Mouse (Mus musculus) forebrain, embryonic 16.5 days (tissue): ENCODE measurements around the gene Selenos. TPM values are rescaled to one million over a fixed set of nuclear protein-coding genes. Genes with fewer than 3 reads are reported as not detected.
A peak's percentile ranks its signal among the peaks of the same experiment; 100 is the strongest.

Experiments
- ATAC-seq: fragments of 200-750 bp; cut with Nextera tagmentation; 2 replicates; pipeline ENCODE4 v1.8.0; 2017; ENCODE audit warnings: mild to moderate bottlenecking, moderate library complexity
- H3K27ac ChIP-seq: fragments of 300-500 bp; sonication (generic); 2 replicates; pipeline ENCODE4 v1.5.1; 2014; ENCODE audit warnings: low read length, control low read depth
- H3K27me3 ChIP-seq: fragments of 300-500 bp; sonication (generic); replicated peaks from 2 replicates; pipeline ENCODE4 v1.6.1; 2014; ENCODE audit warnings: low read length; ENCODE audit not compliant: control insufficient read depth, insufficient read depth
- H3K36me3 ChIP-seq: fragments of 300-500 bp; sonication (generic); 2 replicates; pipeline ENCODE4 v1.6.1; 2014; ENCODE audit not compliant: control insufficient read depth, insufficient read depth
- H3K4me1 ChIP-seq: fragments of 300-500 bp; sonication (generic); replicated peaks from 2 replicates; pipeline ENCODE4 v1.6.1; 2014; ENCODE audit warnings: low read length; ENCODE audit not compliant: control insufficient read depth, insufficient read depth
- H3K4me2 ChIP-seq: fragments of 300-500 bp; sonication (generic); 2 replicates; pipeline ENCODE4 v1.6.1; 2014; ENCODE audit warnings: mild to moderate bottlenecking, low read length, control low read depth
- H3K4me3 ChIP-seq: fragments of 300-500 bp; sonication (generic); replicated peaks from 2 replicates; pipeline ENCODE4 v1.5.1; 2014; ENCODE audit warnings: mild to moderate bottlenecking, low read length, control low read depth
- H3K9ac ChIP-seq: fragments of 300-500 bp; sonication (generic); replicated peaks from 2 replicates; pipeline ENCODE4 v1.6.1; 2014; ENCODE audit warnings: low read depth, low read length, control low read depth
- H3K9me3 ChIP-seq: fragments of 300-500 bp; sonication (generic); 2 replicates; pipeline ENCODE4 v1.6.1; 2016; ENCODE audit warnings: low read length; ENCODE audit not compliant: control insufficient read depth
- WGBS: fragments of 180-500 bp; shearing (Covaris S2); extraction: QIAGEN DNeasy Blood & Tissue Kit; methylation state at CpG from one replicate; pipeline ENCODE4 v1.1.7; 2014; 5-methylcytosine and 5-hydroxymethylcytosine counted together
- polyA plus RNA-seq: library from polyadenylated mRNA; unstranded; fragments of >200 nt; fragmentation: Nextera tagmentation; extraction: Ambion mirVana; gene quantifications from 2 replicates; pipeline ENCODE4 v1.2.1, GENCODE M21; 2015

Selenos gene
- 80.3 and 85.4 TPM in 2 replicates for polyA plus RNA-seq

GRCm38 (mm10) chr7:66079364-66080230 lies at the start of gene Selenos:
Selenos (plus strand) TSS chr7:66079649.
- Histone ChIP-seq H3K4me3 (peak within 1 kb of the TSS; percentile 95), H3K9me3 (no peaks in the 10 kb centered on the region), H3K27ac (peak within 1 kb of the TSS; percentile 79), H3K9ac (peak within 1 kb of the TSS; percentile 71), H3K4me2 (peak within 1 kb of the TSS; percentile 96), H3K4me1 (peaks cover 20% of the 10 kb centered on the region), H3K27me3 (no peaks in the 10 kb centered on the region), H3K36me3 (peaks cover 24% of the 10 kb centered on the region)
- ATAC-seq: peak; percentile 100
- WGBS: under 1% methylated on average over 64 of the region's 65 CpGs

- Histone ChIP-seq H3K27ac (no peak overlapping the region), H3K9me3 (no peaks in the 10 kb centered on the region), H3K4me3 (no peak overlapping the region), H3K4me2 (no peak overlapping the region), H3K27me3 (no peaks in the 10 kb centered on the region), H3K36me3 (no peaks in the 10 kb centered on the region), H3K9ac (no peak overlapping the region), H3K4me1 (0 out of 2 replicates have a peak, but pooled peaks cover 4% of the 10 kb centered on the region)
- ATAC-seq: no peak
- WGBS: 80% methylated on average over 8 of the region's 8 CpGs
Measured at GRCm38 (mm10) chr7:66036809-66037208, 42.6 kb upstream of the Selenos start.

GRCm38 (mm10) chr7:66038261-66038660 lies 41.2 kb upstream of the Selenos start:
- no peak for ATAC-seq
- H3K9ac ChIP-seq: no peak overlapping the region

GRCm38 (mm10) chr7:66038730-66039129 lies 40.7 kb upstream of the Selenos start:
- H3K27ac ChIP-seq: no peak overlapping the region
- 74% methylated on average over 11 of the region's 11 CpGs for WGBS
- H3K36me3 ChIP-seq: no peaks in the 10 kb centered on the region
- H3K4me3 ChIP-seq: no peak overlapping the region
- H3K9ac ChIP-seq: no peak overlapping the region
- no peak overlapping the region for H3K4me2 ChIP-seq
- H3K4me1 ChIP-seq: peaks cover 7% of the 10 kb centered on the region
- no peaks in the 10 kb centered on the region for H3K9me3 ChIP-seq
- no peaks in the 10 kb centered on the region for H3K27me3 ChIP-seq
- no peak for ATAC-seq

More at GRCm38 (mm10) chr7:66038261-66038660, 41.2 kb upstream of the Selenos start:
- 69% methylated on average over 3 of the region's 3 CpGs for WGBS
- H3K27ac ChIP-seq: no peak overlapping the region
- no peaks in the 10 kb centered on the region for H3K36me3 ChIP-seq
- 0 out of 2 replicates have a peak, but pooled peaks cover 4% of the 10 kb centered on the region for H3K4me1 ChIP-seq
- no peak overlapping the region for H3K4me3 ChIP-seq
- no peaks in the 10 kb centered on the region for H3K27me3 ChIP-seq
- no peak overlapping the region for H3K4me2 ChIP-seq
- no peaks in the 10 kb centered on the region for H3K9me3 ChIP-seq

- no peak overlapping the region for H3K4me2 ChIP-seq
- H3K4me1 ChIP-seq: peaks cover 18% of the 10 kb centered on the region
- no peak overlapping the region for H3K9ac ChIP-seq
- no peak overlapping the region for H3K4me3 ChIP-seq
- H3K9me3 ChIP-seq: no peaks in the 10 kb centered on the region
- no peak overlapping the region for H3K27ac ChIP-seq
- ATAC-seq: no peak
- 82% methylated on average over 18 of the region's 18 CpGs for WGBS
- no peaks in the 10 kb centered on the region for H3K27me3 ChIP-seq
- H3K36me3 ChIP-seq: no peaks in the 10 kb centered on the region
Measured at GRCm38 (mm10) chr7:66040026-66040814, 39.2 kb upstream of the Selenos start.

GRCm38 (mm10) chr7:66043552-66044459 lies 35.6 kb upstream of the Selenos start, which contains the start of gene Gm45213:
Gm45213 (plus strand) TSS chr7:66043602.
- Histone ChIP-seq H3K27me3 (no peaks in the 10 kb centered on the region), H3K4me2 (no peak within 1 kb of the TSS), H3K36me3 (no peaks in the 10 kb centered on the region), H3K27ac (no peak within 1 kb of the TSS), H3K4me1 (peaks cover 15% of the 10 kb centered on the region), H3K4me3 (no peak within 1 kb of the TSS), H3K9ac (no peak within 1 kb of the TSS), H3K9me3 (no peaks in the 10 kb centered on the region)
- WGBS: 73% methylated on average over 10 of the region's 10 CpGs
- ATAC-seq: peak; percentile 39

GRCm38 (mm10) chr7:66044617-66045016 lies 34.8 kb upstream of the Selenos start:
- Histone ChIP-seq H3K4me3 (no peak overlapping the region), H3K9me3 (no peaks in the 10 kb centered on the region), H3K36me3 (no peaks in the 10 kb centered on the region), H3K9ac (no peak overlapping the region), H3K4me2 (no peak overlapping the region), H3K4me1 (peaks cover 15% of the 10 kb centered on the region), H3K27ac (no peak overlapping the region), H3K27me3 (no peaks in the 10 kb centered on the region)
- ATAC-seq: no peak
- 39% methylated on average over 9 of the region's 9 CpGs for WGBS

GRCm38 (mm10) chr7:66046921-66047918 lies 32.2 kb upstream of the Selenos start:
- H3K36me3 ChIP-seq: no peaks in the 10 kb centered on the region
- H3K9me3 ChIP-seq: no peaks in the 10 kb centered on the region
- no peak overlapping the region for H3K4me2 ChIP-seq
- H3K27ac ChIP-seq: no peak overlapping the region
- ATAC-seq: no peak
- no peak overlapping the region for H3K9ac ChIP-seq
- H3K4me3 ChIP-seq: no peak overlapping the region
- peaks cover 15% of the 10 kb centered on the region for H3K4me1 ChIP-seq
- H3K27me3 ChIP-seq: no peaks in the 10 kb centered on the region
- 60% methylated on average over 17 of the region's 17 CpGs for WGBS
